Mouse (Mus musculus): ENCODE results near the gene Dtx3. TPM values are rescaled to one million over a fixed set of nuclear protein-coding genes. Genes with fewer than 3 reads are reported as not detected.
"Not testable (repeated sequence)": the region's sequence is repeated elsewhere in the genome, so short reads cannot be mapped to it uniquely, and the experiment has no call there.

Dtx3 gene
- polyA plus RNA-seq, 1 experiment from 2014 or later: 125 TPM

GRCm38 (mm10) chr10:127193011-127193410 is 2.5 kb downstream of the Dtx3 start:
- Histone ChIP-seq H3K4me3 (ENCODE audit: low read depth, low read length) (no peak overlapping the region), H3K4me1 (ENCODE audit: control insufficient read depth, insufficient read depth, low read length) (peaks cover 29% of the 10 kb centered on the region; the same call in 1 of the 2 replicates), H3K27ac (ENCODE audit: low read length) (no peak overlapping the region), H3K4me2 (replicated peaks; ENCODE audit: low read depth, low read length) (no peak overlapping the region), H3K9me3 (ENCODE audit: control insufficient read depth, low read depth, low read length) (no peaks in the 10 kb centered on the region), H3K36me3 (ENCODE audit: control insufficient read depth, insufficient read depth, low read length) (no peaks in the 10 kb centered on the region; the same call in 1 of the 2 replicates), H3K27me3 (ENCODE audit: control insufficient read depth, insufficient read depth, low read length) (no peaks in the 10 kb centered on the region), H3K9ac (replicated peaks; ENCODE audit: low read depth, low read length) (no peak overlapping the region)
- ATAC-seq (ENCODE audit: insufficient number of reproducible peaks, insufficient read depth, low FRiP score, low read depth): no peak
- WGBS: 79% methylated on average over 9 of the region's 9 CpGs

GRCm38 (mm10) chr10:127192057-127192328 is 3.5 kb downstream of the Dtx3 start:
- 74% methylated on average over 1 of the region's 1 CpGs for WGBS
- H3K4me1 ChIP-seq (ENCODE audit: control insufficient read depth, insufficient read depth, low read length): peaks cover 32% of the 10 kb centered on the region; the same call in 1 of the 2 replicates
- not testable (repeated sequence) for H3K9ac ChIP-seq (replicated peaks; ENCODE audit: low read depth, low read length); ATAC-seq (ENCODE audit: insufficient number of reproducible peaks, insufficient read depth, low FRiP score, low read depth); H3K27me3 ChIP-seq (ENCODE audit: control insufficient read depth, insufficient read depth, low read length); H3K4me2 ChIP-seq (replicated peaks; ENCODE audit: low read depth, low read length); H3K9me3 ChIP-seq (ENCODE audit: control insufficient read depth, low read depth, low read length); H3K4me3 ChIP-seq (ENCODE audit: low read depth, low read length); H3K36me3 ChIP-seq (ENCODE audit: control insufficient read depth, insufficient read depth, low read length); H3K27ac ChIP-seq (ENCODE audit: low read length)

GRCm38 (mm10) chr10:127191191-127192056 is 4.1 kb downstream of the Dtx3 start:
- Histone ChIP-seq H3K4me2 (replicated peaks; ENCODE audit: low read depth, low read length) (no peak overlapping the region), H3K36me3 (ENCODE audit: control insufficient read depth, insufficient read depth, low read length) (no peaks in the 10 kb centered on the region; the same call in 1 of the 2 replicates), H3K27me3 (ENCODE audit: control insufficient read depth, insufficient read depth, low read length) (no peaks in the 10 kb centered on the region), H3K9me3 (ENCODE audit: control insufficient read depth, low read depth, low read length) (no peaks in the 10 kb centered on the region), H3K4me3 (ENCODE audit: low read depth, low read length) (no peak overlapping the region), H3K27ac (ENCODE audit: low read length) (no peak overlapping the region; the same call in 1 of the 2 replicates), H3K9ac (replicated peaks; ENCODE audit: low read depth, low read length) (no peak overlapping the region), H3K4me1 (ENCODE audit: control insufficient read depth, insufficient read depth, low read length) (peaks cover 28% of the 10 kb centered on the region; the same call in 1 of the 2 replicates)
- 82% methylated on average over 19 of the region's 19 CpGs for WGBS
- no peak for ATAC-seq (ENCODE audit: insufficient number of reproducible peaks, insufficient read depth, low FRiP score, low read depth)

- ATAC-seq (ENCODE audit: insufficient number of reproducible peaks, insufficient read depth, low FRiP score, low read depth): no peak
- WGBS: 45% methylated on average over 14 of the region's 14 CpGs
- H3K9ac ChIP-seq (replicated peaks; ENCODE audit: low read depth, low read length): peak overlapping the region; percentile 68; the same call in 1 of the 2 replicates
- H3K27me3 ChIP-seq (ENCODE audit: control insufficient read depth, insufficient read depth, low read length): no peaks in the 10 kb centered on the region
- H3K4me2 ChIP-seq (replicated peaks; ENCODE audit: low read depth, low read length): peak overlapping the region; percentile 93
- H3K36me3 ChIP-seq (ENCODE audit: control insufficient read depth, insufficient read depth, low read length): no peaks in the 10 kb centered on the region; the same call in 1 of the 2 replicates
- H3K4me3 ChIP-seq (ENCODE audit: low read depth, low read length): peak overlapping the region; percentile 62
- no peaks in the 10 kb centered on the region for H3K9me3 ChIP-seq (ENCODE audit: control insufficient read depth, low read depth, low read length)
- peaks cover 26% of the 10 kb centered on the region; the same call in 1 of the 2 replicates for H3K4me1 ChIP-seq (ENCODE audit: control insufficient read depth, insufficient read depth, low read length)
- H3K27ac ChIP-seq (ENCODE audit: low read length): peak overlapping the region; percentile 94
Observed at GRCm38 (mm10) chr10:127190398-127191190, 4.9 kb downstream of the Dtx3 start.

GRCm38 (mm10) chr10:127189651-127190381 is 5.7 kb downstream of the Dtx3 start, which contains the start of gene Arhgef25:
TSS of gene Arhgef25 (minus strand) at chr10:127190083.
- ATAC-seq (ENCODE audit: insufficient number of reproducible peaks, insufficient read depth, low FRiP score, low read depth): peak; percentile 42; the same call in 1 of the 2 replicates
- Histone ChIP-seq H3K9me3 (ENCODE audit: control insufficient read depth, low read depth, low read length) (no peaks in the 10 kb centered on the region), H3K4me2 (replicated peaks; ENCODE audit: low read depth, low read length) (peak within 1 kb of the TSS; percentile 93), H3K36me3 (ENCODE audit: control insufficient read depth, insufficient read depth, low read length) (no peaks in the 10 kb centered on the region; the same call in 1 of the 2 replicates), H3K27me3 (ENCODE audit: control insufficient read depth, insufficient read depth, low read length) (no peaks in the 10 kb centered on the region), H3K4me3 (ENCODE audit: low read depth, low read length) (peak within 1 kb of the TSS; percentile 62), H3K4me1 (ENCODE audit: control insufficient read depth, insufficient read depth, low read length) (peaks cover 23% of the 10 kb centered on the region; the same call in 1 of the 2 replicates), H3K27ac (ENCODE audit: low read length) (peak within 1 kb of the TSS; percentile 94), H3K9ac (replicated peaks; ENCODE audit: low read depth, low read length) (peak within 1 kb of the TSS; percentile 68)
- 2% methylated on average over 35 of the region's 35 CpGs for WGBS

- Histone ChIP-seq H3K27ac (ENCODE audit: low read length) (peak overlapping the region; percentile 94), H3K9me3 (ENCODE audit: control insufficient read depth, low read depth, low read length) (no peaks in the 10 kb centered on the region), H3K9ac (replicated peaks; ENCODE audit: low read depth, low read length) (peak overlapping the region; percentile 68), H3K4me3 (ENCODE audit: low read depth, low read length) (peak overlapping the region; percentile 62), H3K4me1 (ENCODE audit: control insufficient read depth, insufficient read depth, low read length) (peaks cover 17% of the 10 kb centered on the region; the same call in 1 of the 2 replicates), H3K36me3 (ENCODE audit: control insufficient read depth, insufficient read depth, low read length) (peaks cover 2% of the 10 kb centered on the region; the same call in 1 of the 2 replicates), H3K27me3 (ENCODE audit: control insufficient read depth, insufficient read depth, low read length) (no peaks in the 10 kb centered on the region), H3K4me2 (replicated peaks; ENCODE audit: low read depth, low read length) (peak overlapping the region; percentile 93)
- ATAC-seq (ENCODE audit: insufficient number of reproducible peaks, insufficient read depth, low FRiP score, low read depth): peak; percentile 11; the same call in 1 of the 2 replicates
- 2% methylated on average over 26 of the region's 26 CpGs for WGBS
Observed at GRCm38 (mm10) chr10:127189116-127189650, 6.3 kb downstream of the Dtx3 start.

GRCm38 (mm10) chr10:127188465-127189115 is 6.9 kb downstream of the Dtx3 start:
- Histone ChIP-seq H3K4me1 (ENCODE audit: control insufficient read depth, insufficient read depth, low read length) (peaks cover 16% of the 10 kb centered on the region; the same call in 1 of the 2 replicates), H3K9ac (replicated peaks; ENCODE audit: low read depth, low read length) (peak overlapping the region; percentile 68), H3K27ac (ENCODE audit: low read length) (peak overlapping the region; percentile 94), H3K4me3 (ENCODE audit: low read depth, low read length) (peak overlapping the region; percentile 62), H3K36me3 (ENCODE audit: control insufficient read depth, insufficient read depth, low read length) (peaks cover 2% of the 10 kb centered on the region; the same call in 1 of the 2 replicates), H3K27me3 (ENCODE audit: control insufficient read depth, insufficient read depth, low read length) (no peaks in the 10 kb centered on the region), H3K9me3 (ENCODE audit: control insufficient read depth, low read depth, low read length) (no peaks in the 10 kb centered on the region), H3K4me2 (replicated peaks; ENCODE audit: low read depth, low read length) (peak overlapping the region; percentile 93)
- ATAC-seq (ENCODE audit: insufficient number of reproducible peaks, insufficient read depth, low FRiP score, low read depth): peak; percentile 82
- 1% methylated on average over 45 of the region's 46 CpGs for WGBS

Data from stomach, embryonic 14.5 days (tissue).